9 mouse cellular contexts compared by ENCODE assay signal in the genomic region with DNA sequence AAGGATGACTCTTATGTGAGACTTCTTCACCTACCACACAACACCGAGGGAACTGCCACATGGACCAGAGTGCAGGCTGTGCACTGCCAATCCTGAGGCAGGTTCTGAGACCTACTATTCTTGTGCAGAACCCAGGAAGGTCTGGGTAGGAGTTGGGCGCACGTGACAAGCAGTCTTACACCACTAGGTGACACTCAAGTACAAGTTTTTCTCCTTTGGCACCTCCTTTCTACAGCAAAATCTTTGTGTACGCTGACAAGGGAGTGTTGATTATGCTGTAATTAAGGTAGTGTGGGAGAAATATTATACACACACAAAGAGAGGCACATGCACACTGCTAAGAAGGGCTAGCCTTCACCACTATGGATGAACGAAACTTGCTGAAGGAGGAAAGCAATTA.
DNase-seq lines count a peak whose midpoint lies in the region; ATAC-seq and TF ChIP-seq lines count a peak whose summit lies in the region.
"Had no signal": no experiment of that assay in that cellular context is flagged by ENCODE, and none has a peak within 500 bp of the region (broad histone marks: within the 10 kb centered on the region; RNA-seq: fewer than 3 reads in every experiment).

No protein-coding gene starts in this region.

- DNase-seq in liver, embryonic 11.5 days (ENCODE audit: low spot score): no peak
- DNase-seq in liver: no peak
- DNase-seq in brain, adult 2 months (ENCODE audit: low read depth, low spot score): peak; percentile 77
- DNase-seq in right cerebral cortex, adult 2 months (ENCODE audit: low spot score in 2 of 2): peak; percentile 55 to 60
- no peak for DNase-seq in spleen, adult 12 weeks (ENCODE audit: low spot score)

- H3K4me3 ChIP-seq in liver, embryonic 11.5 days (ENCODE audit: low read depth, low read length): no peak overlapping the region
- H3K4me3 ChIP-seq in embryonic fibroblast, embryonic 13.5 days (ENCODE audit: insufficient read depth, low read length): no peak overlapping the region
- H3K4me3 ChIP-seq in intestine, postnatal 0 days (ENCODE audit: low read depth, low read length): no peak overlapping the region
- H3K4me3 ChIP-seq in lung, embryonic 16.5 days (ENCODE audit: low read length): no peak overlapping the region
- H3K4me3 ChIP-seq: megakaryocyte, embryonic 14.5 days had no signal

- 38% methylated on average over 5 of the region's 5 CpGs for whole genome bisulfite sequencing in liver, embryonic 11.5 days
- WGBS in intestine, postnatal 0 days: 29% methylated on average over 5 of the region's 5 CpGs
- WGBS in lung, embryonic 16.5 days: 30% methylated on average over 5 of the region's 5 CpGs

- H3K4me1 ChIP-seq in liver, embryonic 11.5 days (replicated peaks; ENCODE audit: control insufficient read depth, insufficient read depth, low read length): 0 out of 2 replicates have a peak, but pooled peaks cover 4% of the 10 kb centered on the region
- no peaks in the 10 kb centered on the region for H3K4me1 ChIP-seq in embryonic fibroblast, embryonic 13.5 days (ENCODE audit: control insufficient read depth, insufficient read depth, low read length)
- no peaks in the 10 kb centered on the region for H3K4me1 ChIP-seq in intestine, postnatal 0 days (replicated peaks; ENCODE audit: control insufficient read depth, insufficient read depth, low read length)
- H3K4me1 ChIP-seq in lung, embryonic 16.5 days (replicated peaks; ENCODE audit: control insufficient read depth, insufficient read depth, low read length): no peaks in the 10 kb centered on the region

- no peak overlapping the region for H3K4me2 ChIP-seq in liver, embryonic 11.5 days
- H3K4me2 ChIP-seq in intestine, postnatal 0 days (replicated peaks; ENCODE audit: low read depth): no peak overlapping the region
- H3K4me2 ChIP-seq in lung, embryonic 16.5 days (ENCODE audit: low read depth, low read length): no peak overlapping the region

- H3K27me3 ChIP-seq in liver, embryonic 11.5 days (replicated peaks; ENCODE audit: control insufficient read depth, insufficient read depth, low read length): no peaks in the 10 kb centered on the region
- H3K27me3 ChIP-seq in intestine, postnatal 0 days (replicated peaks; ENCODE audit: control insufficient read depth, insufficient read depth, low read length): no peaks in the 10 kb centered on the region
- no peaks in the 10 kb centered on the region for H3K27me3 ChIP-seq in lung, embryonic 16.5 days (ENCODE audit: control insufficient read depth, insufficient read depth, low read depth, low read length)

- H3K9ac ChIP-seq in liver, embryonic 11.5 days (ENCODE audit: low read depth, low read length): no peak overlapping the region
- no peak overlapping the region for H3K9ac ChIP-seq in intestine, postnatal 0 days (ENCODE audit: low read depth, low read length)
- H3K9ac ChIP-seq in lung, embryonic 16.5 days (ENCODE audit: low read length): no peak overlapping the region

- no peak overlapping the region for H3K27ac ChIP-seq in liver, embryonic 11.5 days (ENCODE audit: low read depth, low read length)
- no peak overlapping the region for H3K27ac ChIP-seq in embryonic fibroblast, embryonic 13.5 days (ENCODE audit: insufficient read depth, low read length)
- no peak overlapping the region for H3K27ac ChIP-seq in intestine, postnatal 0 days (ENCODE audit: low read depth, low read length)
- no peak overlapping the region for H3K27ac ChIP-seq in lung, embryonic 16.5 days (ENCODE audit: low read length)

- no peak for TF ChIP-seq POLR2A in embryonic fibroblast, embryonic 13.5 days (IDR thresholded peaks at IDR 0.05; ENCODE audit: low read depth, low read length)

- no peaks in the 10 kb centered on the region for H3K9me3 ChIP-seq in liver, embryonic 11.5 days (ENCODE audit: control insufficient read depth, low read length)
- H3K9me3 ChIP-seq in intestine, postnatal 0 days (ENCODE audit: control insufficient read depth): no peaks in the 10 kb centered on the region
- no peaks in the 10 kb centered on the region for H3K9me3 ChIP-seq in lung, embryonic 16.5 days (ENCODE audit: control insufficient read depth, low read length)
- H3K9me3 ChIP-seq: megakaryocyte, embryonic 14.5 days had no signal

- ATAC-seq in liver, embryonic 11.5 days (replicated peaks; ENCODE audit: low FRiP score): 0 out of 2 replicates have a peak, but pooled peaks have one; percentile 18
- no peak for ATAC-seq in intestine, postnatal 0 days
- peak; percentile 59 for ATAC-seq in lung, embryonic 16.5 days (ENCODE audit: low read depth)

- no peaks in the 10 kb centered on the region for H3K36me3 ChIP-seq in liver, embryonic 11.5 days (ENCODE audit: control insufficient read depth, insufficient read depth, low read length)
- H3K36me3 ChIP-seq in intestine, postnatal 0 days (ENCODE audit: control insufficient read depth, insufficient read depth): no peaks in the 10 kb centered on the region
- no peaks in the 10 kb centered on the region for H3K36me3 ChIP-seq in lung, embryonic 16.5 days (ENCODE audit: control insufficient read depth, insufficient read depth, low read length)

- TF ChIP-seq CTCF in embryonic fibroblast, embryonic 13.5 days (IDR thresholded peaks at IDR 0.05; ENCODE audit: borderline replicate concordance, insufficient read depth, low read length): peak; percentile 65; the same call in 1 of the 2 replicates
- peak; percentile 88 for TF ChIP-seq CTCF in intestine, postnatal 0 days (IDR thresholded peaks at IDR 0.05; ENCODE audit: low read depth)

Comparison
In these comparisons a context has a peak if more than half of its experiments do, and no peak if none do; other contexts are left out.
1. DNase-seq: peak in brain, adult 2 months (single experiment) and right cerebral cortex, adult 2 months (2 of 2); none in liver, embryonic 11.5 days (single experiment), liver (single experiment) and spleen, adult 12 weeks (single experiment).